Mouse (Mus musculus) mature B cell (primary cell): ENCODE data around the gene Ssh2.
"Not testable (repeated sequence)": the region's sequence is repeated elsewhere in the genome, so short reads cannot be mapped to it uniquely, and the experiment has no call there.

Experiments used
- in situ Hi-C: fragments of 300-500 bp; cut with MboI; formaldehyde crosslinking; loops from 2 replicates; pipeline ENCODE4 v1.14.3; 2019

Ssh2 gene

GRCm38 (mm10) chr11:77230765-77231164 lies 14.7 kb downstream of the Ssh2 start:
- in situ Hi-C loops: no loop called here

GRCm38 (mm10) chr11:77231514-77231913 lies 15.4 kb downstream of the Ssh2 start:
- in situ Hi-C loops: no loop called here

GRCm38 (mm10) chr11:77235267-77235666 lies 19.2 kb downstream of the Ssh2 start:
- in situ Hi-C loops: no loop called here

- in situ Hi-C loops: no loop called here
Measured at GRCm38 (mm10) chr11:77239658-77240345, 23.7 kb downstream of the Ssh2 start.

- in situ Hi-C loops: no loop called here
Measured at GRCm38 (mm10) chr11:77240466-77241246, 24.6 kb downstream of the Ssh2 start.

- in situ Hi-C loops: no loop called here
Measured at GRCm38 (mm10) chr11:77242912-77243311, 26.8 kb downstream of the Ssh2 start.

GRCm38 (mm10) chr11:77252826-77253225 lies 36.7 kb downstream of the Ssh2 start:
- in situ Hi-C loops: no loop called here

- in situ Hi-C loops: no loop called here
Measured at GRCm38 (mm10) chr11:77259441-77259840, 43.4 kb downstream of the Ssh2 start.

- in situ Hi-C loops: no loop called here
Measured at GRCm38 (mm10) chr11:77267401-77267800, 51.3 kb downstream of the Ssh2 start.

- in situ Hi-C loops: no loop called here
Measured at GRCm38 (mm10) chr11:77276000-77276399, 59.9 kb downstream of the Ssh2 start.

- in situ Hi-C loops: not testable (repeated sequence)
Measured at GRCm38 (mm10) chr11:77278538-77278937, 62.5 kb downstream of the Ssh2 start.

- in situ Hi-C loops: no loop called here
Measured at GRCm38 (mm10) chr11:77280219-77280618, 64.1 kb downstream of the Ssh2 start.

- in situ Hi-C loops: no loop called here
Measured at GRCm38 (mm10) chr11:77291447-77291846, 75.4 kb downstream of the Ssh2 start.

GRCm38 (mm10) chr11:77293673-77294072 lies 77.6 kb downstream of the Ssh2 start:
- in situ Hi-C loops: not testable (repeated sequence)

GRCm38 (mm10) chr11:77297246-77297645 lies 81.2 kb downstream of the Ssh2 start:
- in situ Hi-C loops: no loop called here

- in situ Hi-C loops: no loop called here
Measured at GRCm38 (mm10) chr11:77307205-77307604, 91.1 kb downstream of the Ssh2 start.

- in situ Hi-C loops: no loop called here
Measured at GRCm38 (mm10) chr11:77308533-77308932, 92.4 kb downstream of the Ssh2 start.

- in situ Hi-C loops: loop anchor here (10.0 kb wide), 2 partner anchors 127 to 213 kb away; no protein-coding TSS in a partner anchor
Measured at GRCm38 (mm10) chr11:77317721-77318477, 101.8 kb downstream of the Ssh2 start.

GRCm38 (mm10) chr11:77318478-77319118 lies 102.5 kb downstream of the Ssh2 start:
- in situ Hi-C loops: loop anchor here (10.0 kb wide), 2 partner anchors 126 to 214 kb away; no protein-coding TSS in a partner anchor

GRCm38 (mm10) chr11:77321214-77321613 lies 105.1 kb downstream of the Ssh2 start:
- in situ Hi-C loops: no loop called here

GRCm38 (mm10) chr11:77330529-77330928 lies 114.4 kb downstream of the Ssh2 start:
- in situ Hi-C loops: no loop called here

- in situ Hi-C loops: no loop called here
Measured at GRCm38 (mm10) chr11:77347273-77347672, 131.2 kb downstream of the Ssh2 start.
